Mouse (Mus musculus) liver, adult 2 months (tissue): ENCODE measurements around the gene Iffo2.

Source experiments
- CTCF ChIP-seq: fragments of 200-500 bp; IDR thresholded peaks from 2 replicates; pipeline ENCODE4 v1.5.1; 2011; ENCODE audit warnings: low read depth, low read length, control low read depth
- POLR2A ChIP-seq: fragments of 200-500 bp; IDR thresholded peaks from 2 replicates; pipeline ENCODE4 v1.6.1; 2011; ENCODE audit warnings: low read length, control low read depth; ENCODE audit not compliant: insufficient read depth; ENCODE audit errors: extremely low read depth

DNA sequence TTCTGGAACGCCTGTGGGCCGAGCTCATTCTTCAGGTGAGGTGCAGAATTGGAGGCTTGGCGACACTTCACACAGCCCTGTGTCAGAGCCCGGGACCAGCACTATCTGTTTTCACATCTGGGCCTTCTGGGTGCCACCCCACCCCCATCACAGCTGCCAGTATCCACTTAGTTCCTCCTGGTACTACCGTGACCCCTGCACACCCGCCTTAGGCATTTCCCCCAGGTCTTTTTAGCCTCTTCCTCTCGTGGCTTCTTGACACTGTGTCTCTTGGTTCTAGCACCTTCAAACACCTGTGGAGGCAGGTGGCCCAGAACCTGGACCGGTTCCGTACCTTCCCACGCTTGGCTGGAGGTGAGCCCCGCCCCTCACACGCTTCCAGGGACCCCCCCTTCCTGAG, 110.0 kb downstream of the Iffo2 start:
- TF ChIP-seq CTCF (no peak), POLR2A (no peak)
